Mouse (Mus musculus): ENCODE measurements around the gene Gins2. TPM values are rescaled to one million over a fixed set of nuclear protein-coding genes. Genes with fewer than 3 reads are reported as not detected.

Gins2 gene
- polyA plus RNA-seq, 1 experiment = 6.9 TPM

DNA sequence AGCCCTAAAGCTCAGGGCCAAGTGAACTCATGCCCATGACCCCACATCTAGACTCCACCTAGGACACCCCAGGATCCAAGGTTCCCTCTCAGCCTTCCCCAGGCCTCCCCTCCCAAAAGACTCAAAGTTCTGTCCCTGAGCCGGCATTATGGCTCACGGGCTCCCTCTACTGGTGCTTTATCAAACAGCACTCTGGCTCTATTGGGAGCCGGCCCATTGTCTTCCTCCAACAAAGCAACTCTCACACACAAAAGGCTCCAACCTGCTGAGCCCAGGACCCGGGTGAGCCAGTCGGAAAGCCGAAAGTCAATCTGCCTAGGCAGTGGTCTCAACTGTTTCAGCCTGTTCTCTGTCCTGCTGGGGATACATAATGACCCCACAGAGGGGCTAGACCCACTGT is 29.0 kb upstream of the Gins2 start:
- 2% methylated on average over 6 of the region's 6 CpGs for WGBS
- no peak overlapping the region for H3K27ac ChIP-seq (ENCODE audit: insufficient read depth, low read depth, low read length)
- H3K4me3 ChIP-seq (ENCODE audit: insufficient read depth, low read depth, low read length) = no peak overlapping the region
- no peak for TF ChIP-seq POLR2A (IDR thresholded peaks at IDR 0.05; ENCODE audit: low read depth, low read length)
- peak; percentile 79 for TF ChIP-seq CTCF (conservative IDR thresholded peaks at IDR 0.05; ENCODE audit: insufficient read depth, insufficient read length, low read depth, low read length)
- H3K4me1 ChIP-seq (ENCODE audit: control insufficient read depth, insufficient read depth, low read length) = no peaks in the 10 kb centered on the region
- DNase-seq = peak; percentile 56
- H3K27me3 ChIP-seq (replicated peaks; ENCODE audit: control insufficient read depth, insufficient read depth, low read length) = no peaks in the 10 kb centered on the region
- H3K36me3 ChIP-seq (ENCODE audit: control insufficient read depth, insufficient read depth, low read length) = no peaks in the 10 kb centered on the region

DNA sequence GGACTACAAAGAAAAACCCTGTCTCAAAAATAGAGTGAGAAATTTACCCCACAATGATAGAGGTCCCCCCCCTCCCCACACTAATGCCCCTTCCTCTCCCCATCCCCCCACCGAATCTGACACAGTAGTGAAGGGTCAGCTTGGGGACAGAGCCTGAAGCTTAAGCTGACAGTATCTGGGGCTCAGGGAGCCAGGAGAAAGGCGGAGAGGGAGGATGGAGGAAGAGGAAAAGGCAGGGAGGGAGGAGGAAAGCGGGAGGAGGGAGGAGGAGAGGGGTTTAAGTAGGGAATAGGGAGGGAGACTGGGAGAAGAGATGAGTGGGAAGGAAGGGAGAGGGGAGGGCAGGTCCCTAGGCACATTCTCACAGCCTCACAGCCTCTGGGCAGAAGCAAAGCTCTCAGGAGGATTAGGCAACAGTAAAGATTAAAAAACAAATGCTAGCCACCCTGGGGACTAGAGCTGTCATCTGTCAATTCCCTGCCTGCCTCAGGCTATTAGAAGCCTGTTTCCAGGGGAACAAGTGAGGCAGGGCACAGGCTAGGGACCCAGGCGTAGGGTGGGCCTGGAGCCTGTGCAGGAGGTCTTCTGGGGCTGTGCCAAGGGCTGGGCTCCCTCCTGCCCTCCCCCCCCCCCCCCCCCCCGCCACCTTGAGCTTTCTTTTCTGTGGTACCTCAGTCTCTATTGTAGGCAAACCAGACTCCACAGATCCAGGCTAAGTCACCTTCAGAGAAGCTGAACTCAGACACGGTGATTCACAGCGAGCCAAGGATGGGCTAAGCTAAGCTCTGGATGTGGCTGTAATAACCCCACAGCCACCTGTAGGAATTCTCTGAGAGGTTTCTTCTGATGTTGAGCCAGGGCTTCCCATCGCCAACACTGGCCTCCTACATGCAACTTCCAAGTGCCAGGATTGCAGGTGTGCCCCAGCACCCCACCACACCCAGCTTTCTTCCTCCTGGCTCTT is 27.8 kb upstream of the Gins2 start:
- 77% methylated on average over 7 of the region's 8 CpGs for WGBS
- Histone ChIP-seq H3K36me3 (ENCODE audit: control insufficient read depth, insufficient read depth, low read length) (no peaks in the 10 kb centered on the region), H3K27ac (ENCODE audit: insufficient read depth, low read depth, low read length) (no peak overlapping the region), H3K27me3 (replicated peaks; ENCODE audit: control insufficient read depth, insufficient read depth, low read length) (no peaks in the 10 kb centered on the region), H3K4me1 (ENCODE audit: control insufficient read depth, insufficient read depth, low read length) (no peaks in the 10 kb centered on the region), H3K4me3 (ENCODE audit: insufficient read depth, low read depth, low read length) (no peak overlapping the region)
- TF ChIP-seq POLR2A (IDR thresholded peaks at IDR 0.05; ENCODE audit: low read depth, low read length) (no peak), CTCF (conservative IDR thresholded peaks at IDR 0.05; ENCODE audit: insufficient read depth, insufficient read length, low read depth, low read length) (no peak)
- DNase-seq = no peak

DNA sequence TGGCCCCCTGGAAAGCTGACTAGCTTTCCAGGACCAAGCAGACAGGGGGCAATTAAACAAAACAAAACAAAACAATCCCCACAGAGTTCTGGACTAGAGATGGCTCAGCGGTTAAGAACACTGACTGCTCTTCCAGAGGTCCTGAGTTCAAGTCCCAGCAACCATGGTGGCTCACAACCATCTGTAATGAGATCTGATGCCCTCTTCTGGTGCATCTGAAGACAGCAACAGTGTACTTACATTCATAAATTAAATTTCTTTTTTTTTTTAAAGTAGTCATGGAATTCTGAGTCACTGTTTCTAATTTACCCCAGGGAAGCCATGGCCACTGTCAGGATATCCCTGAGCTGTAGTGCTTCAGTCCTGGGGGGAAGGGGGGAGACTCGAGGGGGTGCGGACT is 25.4 kb upstream of the Gins2 start:
- H3K4me1 ChIP-seq (ENCODE audit: control insufficient read depth, insufficient read depth, low read length) = no peaks in the 10 kb centered on the region
- no peak overlapping the region for H3K4me3 ChIP-seq (ENCODE audit: insufficient read depth, low read depth, low read length)
- no peak overlapping the region for H3K27ac ChIP-seq (ENCODE audit: insufficient read depth, low read depth, low read length)
- no peaks in the 10 kb centered on the region for H3K36me3 ChIP-seq (ENCODE audit: control insufficient read depth, insufficient read depth, low read length)
- no peaks in the 10 kb centered on the region for H3K27me3 ChIP-seq (replicated peaks; ENCODE audit: control insufficient read depth, insufficient read depth, low read length)
- no peak for TF ChIP-seq CTCF (conservative IDR thresholded peaks at IDR 0.05; ENCODE audit: insufficient read depth, insufficient read length, low read depth, low read length)
- TF ChIP-seq POLR2A (IDR thresholded peaks at IDR 0.05; ENCODE audit: low read depth, low read length) = no peak
- DNase-seq = no peak
- WGBS = 92% methylated on average over 3 of the region's 3 CpGs

DNA sequence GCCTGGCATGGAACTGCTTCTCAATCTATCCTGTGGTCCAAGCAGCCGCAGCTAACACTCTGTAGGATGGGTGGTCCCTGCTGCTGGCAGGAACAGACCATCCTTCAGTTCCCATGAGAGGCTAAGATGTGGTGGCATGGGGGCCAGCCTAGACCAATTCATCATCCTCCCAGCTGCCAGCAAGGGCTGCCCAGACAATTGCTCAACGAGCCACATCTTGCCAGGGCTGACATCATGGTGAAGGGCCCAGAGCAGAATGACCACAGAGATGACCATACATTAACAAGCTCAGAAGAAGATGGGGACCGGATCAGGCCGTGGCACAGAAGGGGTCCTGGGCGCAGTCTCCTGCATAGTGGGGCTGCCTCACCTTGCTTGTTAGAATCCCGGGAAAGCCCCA is 21.7 kb upstream of the Gins2 start:
- no peak for DNase-seq
- TF ChIP-seq CTCF (conservative IDR thresholded peaks at IDR 0.05; ENCODE audit: insufficient read depth, insufficient read length, low read depth, low read length) = no peak
- TF ChIP-seq POLR2A (IDR thresholded peaks at IDR 0.05; ENCODE audit: low read depth, low read length) = no peak
- 80% methylated on average over 6 of the region's 6 CpGs for WGBS
- no peak overlapping the region for H3K4me3 ChIP-seq (ENCODE audit: insufficient read depth, low read depth, low read length)
- no peaks in the 10 kb centered on the region for H3K27me3 ChIP-seq (replicated peaks; ENCODE audit: control insufficient read depth, insufficient read depth, low read length)
- H3K36me3 ChIP-seq (ENCODE audit: control insufficient read depth, insufficient read depth, low read length) = no peaks in the 10 kb centered on the region
- no peak overlapping the region for H3K27ac ChIP-seq (ENCODE audit: insufficient read depth, low read depth, low read length)
- H3K4me1 ChIP-seq (ENCODE audit: control insufficient read depth, insufficient read depth, low read length) = no peaks in the 10 kb centered on the region

DNA sequence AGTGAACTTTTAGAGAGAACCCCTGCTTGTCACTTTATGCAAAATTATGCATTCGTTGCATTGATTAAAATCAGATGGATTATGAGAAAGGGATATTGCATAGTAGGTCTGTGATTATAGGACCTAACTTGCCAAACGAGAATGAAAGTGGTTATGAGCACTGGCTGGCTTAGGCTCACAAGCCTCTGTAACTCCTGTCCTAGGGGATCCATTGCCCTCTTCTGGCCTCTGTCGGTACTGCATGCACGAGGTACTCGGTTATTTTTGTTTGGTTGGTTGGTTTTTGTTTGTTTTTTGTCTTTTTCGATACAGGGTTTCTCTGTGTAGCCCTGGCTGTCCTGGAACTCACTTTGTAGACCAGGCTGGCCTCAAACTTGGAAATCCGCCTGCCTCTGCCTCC is 18.8 kb upstream of the Gins2 start:
- H3K36me3 ChIP-seq (ENCODE audit: control insufficient read depth, insufficient read depth, low read length) = no peaks in the 10 kb centered on the region
- H3K27me3 ChIP-seq (replicated peaks; ENCODE audit: control insufficient read depth, insufficient read depth, low read length) = no peaks in the 10 kb centered on the region
- DNase-seq = peak; percentile 77
- no peak overlapping the region for H3K27ac ChIP-seq (ENCODE audit: insufficient read depth, low read depth, low read length)
- TF ChIP-seq POLR2A (IDR thresholded peaks at IDR 0.05; ENCODE audit: low read depth, low read length) = no peak
- peak; percentile 84 for TF ChIP-seq CTCF (conservative IDR thresholded peaks at IDR 0.05; ENCODE audit: insufficient read depth, insufficient read length, low read depth, low read length)
- H3K4me1 ChIP-seq (ENCODE audit: control insufficient read depth, insufficient read depth, low read length) = no peaks in the 10 kb centered on the region
- WGBS = 10% methylated on average over 7 of the region's 7 CpGs
- H3K4me3 ChIP-seq (ENCODE audit: insufficient read depth, low read depth, low read length) = no peak overlapping the region

DNA sequence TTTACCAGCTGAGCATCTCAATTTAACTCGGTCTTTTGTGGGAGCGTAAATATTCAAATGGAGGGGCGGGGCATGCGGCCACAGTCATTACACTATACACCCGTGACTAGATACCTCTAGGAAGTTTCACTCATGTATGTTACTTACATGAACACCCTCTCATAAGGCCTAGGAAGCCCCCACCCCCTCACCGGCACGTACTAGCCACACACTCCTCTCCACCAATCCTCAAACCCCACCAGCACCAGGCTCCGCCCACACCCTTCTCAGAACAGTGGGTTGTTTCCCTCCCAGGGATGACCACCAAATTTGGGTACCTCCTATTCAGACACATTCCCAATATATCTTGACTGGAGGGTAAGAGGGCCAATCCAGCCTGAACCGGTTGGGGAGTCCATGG is 18.4 kb upstream of the Gins2 start:
- H3K27me3 ChIP-seq (replicated peaks; ENCODE audit: control insufficient read depth, insufficient read depth, low read length) = no peaks in the 10 kb centered on the region
- no peak for TF ChIP-seq CTCF (conservative IDR thresholded peaks at IDR 0.05; ENCODE audit: insufficient read depth, insufficient read length, low read depth, low read length)
- no peak for TF ChIP-seq POLR2A (IDR thresholded peaks at IDR 0.05; ENCODE audit: low read depth, low read length)
- WGBS = 73% methylated on average over 9 of the region's 9 CpGs
- H3K27ac ChIP-seq (ENCODE audit: insufficient read depth, low read depth, low read length) = no peak overlapping the region
- H3K36me3 ChIP-seq (ENCODE audit: control insufficient read depth, insufficient read depth, low read length) = no peaks in the 10 kb centered on the region
- no peaks in the 10 kb centered on the region for H3K4me1 ChIP-seq (ENCODE audit: control insufficient read depth, insufficient read depth, low read length)
- no peak for DNase-seq
- no peak overlapping the region for H3K4me3 ChIP-seq (ENCODE audit: insufficient read depth, low read depth, low read length)

DNA sequence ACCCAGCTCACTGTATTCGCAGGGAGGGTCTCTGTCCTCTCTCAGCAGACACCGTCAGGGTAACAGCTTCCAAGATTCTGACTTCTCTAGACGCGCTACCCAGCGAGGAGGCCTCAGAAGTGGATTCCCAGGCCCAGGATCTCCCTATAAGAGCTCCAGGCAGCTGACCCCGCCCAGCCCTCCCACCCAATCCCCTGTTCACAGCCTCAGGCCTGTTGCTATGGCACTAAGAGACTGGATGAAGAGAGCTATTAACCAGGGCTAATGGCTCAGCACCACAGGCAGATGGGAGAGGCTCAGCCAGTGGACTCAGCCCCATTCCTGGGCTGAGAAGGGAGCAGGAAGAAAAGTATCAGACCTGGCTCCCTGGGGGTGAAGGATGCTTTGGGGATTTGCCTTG is 13.6 kb upstream of the Gins2 start:
- Histone ChIP-seq H3K27me3 (replicated peaks; ENCODE audit: control insufficient read depth, insufficient read depth, low read length) (no peaks in the 10 kb centered on the region), H3K4me1 (ENCODE audit: control insufficient read depth, insufficient read depth, low read length) (no peaks in the 10 kb centered on the region), H3K4me3 (ENCODE audit: insufficient read depth, low read depth, low read length) (no peak overlapping the region), H3K27ac (ENCODE audit: insufficient read depth, low read depth, low read length) (no peak overlapping the region), H3K36me3 (ENCODE audit: control insufficient read depth, insufficient read depth, low read length) (no peaks in the 10 kb centered on the region)
- WGBS = 65% methylated on average over 6 of the region's 6 CpGs
- TF ChIP-seq POLR2A (IDR thresholded peaks at IDR 0.05; ENCODE audit: low read depth, low read length) (no peak), CTCF (conservative IDR thresholded peaks at IDR 0.05; ENCODE audit: insufficient read depth, insufficient read length, low read depth, low read length) (no peak)
- no peak for DNase-seq
